Mouse (Mus musculus) lung, postnatal 25 days (tissue): ENCODE data around the gene Hoxa1.

Experiments used
- DNase-seq: peaks from one replicate; pipeline ENCODE4 v3.0.0; 2022; ENCODE audit warnings: low spot score

The Hoxa1 gene

DNA sequence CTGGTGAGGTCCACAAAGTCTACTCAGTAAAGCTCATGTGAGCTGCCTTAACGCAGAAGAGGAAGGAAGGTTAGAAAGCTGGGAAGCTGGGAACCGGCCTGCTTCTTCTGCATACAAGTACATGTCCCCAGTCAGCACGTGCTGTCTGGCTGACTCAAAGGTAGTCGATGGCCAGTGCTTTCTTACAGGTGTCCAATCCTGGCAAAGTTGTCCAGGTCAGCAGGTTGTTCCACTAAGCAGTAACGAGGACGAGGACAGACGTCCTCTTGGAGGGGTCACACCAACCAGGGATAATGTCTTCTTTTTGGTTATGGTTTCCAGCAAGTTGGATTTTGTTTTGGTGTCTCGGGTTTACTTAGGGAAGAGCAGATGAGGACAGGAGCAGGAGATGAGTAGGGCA lies 31.8 kb upstream of the Hoxa1 start:
- no peak for DNase-seq

DNA sequence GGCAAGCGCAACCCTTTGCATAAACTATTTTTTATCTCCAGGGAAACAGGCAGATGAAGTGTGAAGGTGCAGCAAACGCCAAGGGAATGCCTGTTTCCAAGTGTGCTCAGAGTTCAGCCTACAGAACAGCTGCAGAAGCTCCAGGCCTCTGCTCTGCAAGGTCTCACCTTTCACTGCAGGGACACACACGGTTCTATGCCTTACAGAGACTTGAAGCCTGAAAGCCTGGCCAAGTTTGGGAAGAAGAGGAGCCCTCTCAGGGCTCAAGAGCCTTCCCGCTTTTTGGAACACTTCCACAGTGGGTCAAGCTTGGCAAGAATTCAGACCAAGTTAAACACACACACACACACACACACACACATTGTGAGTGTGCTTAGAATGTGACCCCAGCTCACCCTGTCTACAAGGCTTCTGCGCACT lies 31.1 kb upstream of the Hoxa1 start:
- no peak for DNase-seq

DNA sequence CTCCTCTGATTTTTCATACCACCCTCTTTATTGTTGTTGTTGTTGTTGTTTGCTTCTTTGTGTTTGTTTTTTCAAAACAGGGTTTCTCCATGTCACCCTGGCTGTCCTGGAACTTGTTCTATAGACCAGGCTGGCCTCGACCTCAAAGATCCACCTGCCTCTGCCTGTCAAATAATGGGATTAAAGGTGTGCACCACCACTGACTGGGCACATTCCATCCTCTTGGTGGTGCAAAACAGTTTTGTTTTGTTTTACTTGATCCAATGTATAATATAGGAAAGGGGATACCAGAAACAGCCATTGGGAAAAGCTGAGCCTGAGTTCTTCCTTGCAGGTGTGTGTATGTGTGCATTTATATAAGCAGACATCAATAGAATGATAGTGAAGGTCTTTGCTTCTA lies 28.4 kb upstream of the Hoxa1 start:
- no peak for DNase-seq

DNA sequence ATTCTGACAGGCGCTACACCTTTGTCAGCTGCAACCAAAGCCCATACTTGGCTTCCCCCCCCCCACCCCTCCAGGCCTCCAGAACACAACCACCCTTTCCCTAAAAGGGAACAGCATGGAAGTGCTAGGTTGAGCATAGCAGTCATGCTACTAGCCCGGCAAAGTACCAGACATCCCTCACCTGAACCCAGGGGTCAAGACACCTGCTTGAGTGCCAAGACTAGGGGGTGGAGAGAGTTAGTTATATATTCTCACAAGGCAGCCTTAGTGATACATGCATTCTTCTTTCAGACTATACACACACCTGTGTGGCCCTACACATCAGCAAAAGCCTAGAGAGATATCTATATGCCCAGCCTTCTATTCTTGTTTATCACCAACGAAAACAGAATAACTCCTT lies 27.7 kb upstream of the Hoxa1 start:
- no peak for DNase-seq

DNA sequence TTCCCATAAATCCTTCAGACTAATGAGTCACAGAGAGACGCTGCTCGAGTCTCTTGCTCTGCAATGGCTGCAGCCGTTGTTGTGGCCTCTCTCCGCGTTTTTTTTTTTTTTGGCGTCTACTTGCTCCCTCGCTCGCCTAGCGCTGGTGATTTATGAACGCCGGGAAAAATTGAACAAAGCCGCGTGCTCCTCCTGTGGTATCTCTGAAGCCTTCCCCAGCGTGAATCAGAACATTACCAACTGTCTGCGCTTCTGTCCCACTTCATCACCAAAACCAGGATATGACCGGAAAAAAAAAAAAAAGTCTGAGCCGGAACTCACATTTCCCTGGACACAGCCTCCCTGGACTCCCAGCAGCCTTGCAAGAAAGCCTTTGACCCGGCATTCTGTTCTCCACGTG lies 27.1 kb upstream of the Hoxa1 start:
- no peak for DNase-seq

DNA sequence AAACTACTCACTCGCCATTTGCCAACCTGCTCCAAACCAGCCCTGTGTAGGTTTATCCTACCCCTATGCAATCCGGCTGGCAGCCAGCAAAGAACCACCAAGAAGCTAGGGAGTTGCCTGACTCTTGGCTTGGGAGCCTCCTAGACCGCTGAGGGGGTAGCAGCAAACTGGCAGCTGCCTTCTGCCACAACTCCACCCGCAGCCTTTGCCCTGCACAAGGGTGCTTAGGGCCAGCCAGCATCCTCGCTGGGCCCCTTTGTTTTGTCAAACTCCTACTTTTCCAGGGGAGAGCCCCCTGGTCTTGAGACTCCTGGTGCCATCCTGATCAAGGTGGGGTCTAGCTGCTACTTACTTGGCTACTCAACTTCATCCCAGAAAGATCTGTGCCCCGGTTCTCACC lies 26.6 kb upstream of the Hoxa1 start:
- DNase-seq: no peak

DNA sequence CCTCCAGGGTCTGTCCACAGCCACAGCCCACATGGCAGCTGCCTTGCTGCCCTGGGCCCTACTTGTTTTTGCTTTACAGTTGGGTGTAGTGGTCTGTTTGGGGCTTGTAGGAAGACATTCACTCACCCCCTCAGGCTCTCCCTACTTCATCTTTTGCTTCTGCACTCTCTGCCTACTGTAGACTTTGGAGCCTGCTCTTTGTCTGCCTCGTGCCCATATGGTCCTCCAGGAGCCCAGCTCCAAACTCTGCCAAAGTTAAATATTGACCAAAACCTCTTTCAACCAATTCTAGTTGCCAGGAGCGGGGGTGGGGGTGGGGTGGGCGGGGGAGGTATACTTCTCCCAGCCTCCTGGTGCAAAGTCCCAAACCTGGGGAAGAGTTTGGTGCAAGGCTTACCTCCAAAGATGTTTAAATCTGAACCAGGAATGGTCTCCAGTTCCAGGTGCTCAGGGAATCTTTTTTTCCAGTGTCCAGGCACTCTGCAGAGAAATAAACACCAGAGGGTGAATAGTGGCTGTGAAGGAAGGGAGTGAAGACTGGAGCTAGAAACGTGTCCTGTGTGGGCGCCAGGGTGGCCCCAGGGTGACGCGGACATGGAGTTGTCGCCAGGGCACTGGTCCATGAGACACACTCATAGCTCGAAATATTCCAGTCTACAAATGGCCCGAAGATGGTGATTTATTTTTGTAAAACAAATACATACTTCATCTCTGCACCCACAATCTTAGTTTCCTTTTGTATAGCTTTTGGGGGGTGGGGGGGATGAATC lies 25.4 kb upstream of the Hoxa1 start:
- no peak for DNase-seq

DNA sequence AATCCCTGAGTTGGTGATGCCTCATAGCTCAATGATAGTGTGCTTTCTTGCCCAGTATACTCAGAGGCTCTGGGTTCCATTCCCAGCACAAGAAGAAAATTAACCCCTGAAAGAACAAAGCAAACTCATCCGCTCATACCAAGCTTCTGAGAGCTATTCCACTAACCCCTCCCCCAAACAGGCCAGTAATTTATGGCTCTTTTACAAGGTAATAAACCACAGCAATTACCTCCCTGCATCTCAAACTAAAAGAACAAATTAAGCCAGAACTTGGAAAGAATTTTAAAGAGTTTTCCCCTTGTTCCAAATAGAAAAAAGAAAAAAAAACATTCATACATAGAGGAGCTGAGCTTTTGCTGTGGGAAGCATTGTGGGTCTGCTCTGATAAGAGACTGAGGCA lies 24.7 kb upstream of the Hoxa1 start:
- DNase-seq: no peak

DNA sequence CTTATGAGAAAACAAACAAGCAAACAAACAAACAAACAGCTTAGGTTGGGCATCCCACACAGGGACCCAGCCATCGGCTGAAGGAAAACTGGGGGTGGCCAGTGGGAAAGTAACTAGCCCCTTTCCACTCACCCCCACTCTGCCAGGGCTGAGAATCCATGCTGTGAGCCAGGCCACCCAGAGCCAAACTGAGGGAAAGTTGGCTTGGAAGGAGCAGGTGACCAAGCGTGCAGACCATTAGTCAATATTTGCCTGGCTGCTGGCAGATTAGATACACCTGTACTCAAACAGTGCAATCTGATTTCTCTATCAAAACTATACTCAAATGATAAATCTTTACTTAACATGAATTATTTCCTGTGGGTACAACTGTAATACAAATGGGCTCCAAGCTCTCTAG lies 23.9 kb upstream of the Hoxa1 start:
- DNase-seq: no peak

DNA sequence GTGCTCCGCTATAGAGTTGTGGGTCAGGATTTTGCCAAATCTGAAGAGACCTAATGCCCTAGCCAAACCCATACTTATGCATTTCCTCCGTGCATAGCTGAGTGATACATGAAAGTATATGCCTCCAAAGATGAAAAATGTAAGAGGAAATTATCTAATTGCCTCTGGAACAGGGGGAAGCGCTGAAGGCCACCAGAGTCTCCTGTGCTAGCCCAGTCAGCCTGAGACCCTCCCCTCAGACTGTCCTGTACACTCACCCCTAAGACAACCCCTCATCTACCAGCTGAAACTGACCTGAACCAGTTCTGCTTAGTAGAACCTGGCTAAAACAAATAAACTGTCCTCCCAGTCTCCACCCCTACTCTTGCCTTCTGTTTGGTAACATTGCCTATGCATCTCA lies 22.6 kb upstream of the Hoxa1 start:
- DNase-seq: no peak

DNA sequence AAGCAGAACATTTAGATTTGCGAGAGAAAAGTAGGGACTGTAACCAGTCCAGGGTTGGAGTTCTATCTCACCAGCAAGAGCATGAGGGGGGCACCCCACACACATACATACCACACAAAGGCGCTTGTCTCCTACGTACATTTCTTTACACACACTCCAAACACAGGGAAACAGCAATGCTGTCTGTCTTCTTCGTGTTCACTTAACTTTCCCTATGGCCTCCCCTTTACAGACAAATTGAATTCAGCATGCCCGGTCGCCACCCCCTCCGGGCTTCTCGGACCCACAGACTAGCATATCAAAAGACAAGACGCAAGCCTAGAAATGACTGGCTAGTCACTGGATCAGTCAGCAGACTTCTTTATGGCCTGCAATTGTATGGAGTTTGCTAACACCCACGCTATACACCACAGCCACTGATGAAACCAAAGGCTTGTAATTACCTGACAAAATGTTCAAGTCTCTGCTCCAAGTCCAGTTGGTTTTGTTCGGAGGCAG lies 22.1 kb upstream of the Hoxa1 start:
- DNase-seq: no peak

DNA sequence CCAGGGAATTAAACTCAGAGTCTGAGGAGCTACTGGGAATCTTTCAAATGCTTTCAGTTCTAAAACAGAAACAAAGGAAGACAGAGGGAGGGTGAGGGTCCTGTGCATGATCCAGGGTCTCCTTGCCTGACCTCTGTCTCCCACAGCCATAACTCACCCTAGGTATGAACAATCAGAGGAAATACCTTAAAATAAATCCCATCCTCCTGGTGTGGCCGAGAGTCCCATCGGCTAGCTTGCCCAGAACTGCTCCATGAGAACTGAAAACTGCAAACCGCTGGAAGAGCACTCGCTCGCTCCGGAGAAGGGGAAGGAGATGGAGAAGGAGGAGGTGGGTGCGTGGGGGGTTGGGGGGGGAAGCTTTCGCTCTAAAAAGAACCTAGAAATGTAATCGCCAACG lies 21.6 kb upstream of the Hoxa1 start:
- DNase-seq: no peak

DNA sequence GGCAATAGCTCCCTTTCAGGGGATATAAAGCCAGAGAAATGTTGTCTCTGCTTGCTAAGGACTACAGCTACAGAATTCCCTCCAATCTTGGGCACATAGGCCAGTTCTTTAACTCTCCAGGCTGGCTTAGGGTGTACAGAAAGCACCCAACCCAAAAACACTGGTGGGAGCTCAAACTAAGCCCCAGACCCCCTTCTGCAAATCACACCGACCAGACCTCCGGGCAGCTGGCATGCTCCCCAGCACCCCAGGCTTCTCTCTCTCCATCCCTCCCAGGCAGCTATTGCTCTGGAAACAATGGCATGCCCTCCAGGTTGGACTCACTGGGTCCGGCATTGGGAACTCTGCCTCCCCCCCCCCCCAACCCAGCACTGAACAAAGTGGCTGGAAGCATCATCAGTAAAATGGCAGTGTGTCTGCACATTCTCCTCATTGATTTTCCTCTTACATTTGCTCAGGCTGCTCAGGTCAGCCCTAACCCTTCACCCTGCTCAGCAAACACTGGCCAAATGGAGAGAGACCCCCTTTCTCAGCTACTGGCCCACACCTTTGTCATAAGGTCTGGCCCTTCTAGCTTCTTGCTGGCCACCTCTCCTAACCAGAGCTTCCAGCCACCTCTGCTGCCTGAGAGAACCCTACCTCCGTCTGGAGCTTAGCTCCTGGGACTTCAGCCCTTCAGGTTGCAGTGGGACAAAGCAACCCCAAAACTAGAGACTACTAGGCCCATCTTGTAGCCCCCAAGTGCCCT lies 21.0 kb upstream of the Hoxa1 start:
- DNase-seq: no peak

DNA sequence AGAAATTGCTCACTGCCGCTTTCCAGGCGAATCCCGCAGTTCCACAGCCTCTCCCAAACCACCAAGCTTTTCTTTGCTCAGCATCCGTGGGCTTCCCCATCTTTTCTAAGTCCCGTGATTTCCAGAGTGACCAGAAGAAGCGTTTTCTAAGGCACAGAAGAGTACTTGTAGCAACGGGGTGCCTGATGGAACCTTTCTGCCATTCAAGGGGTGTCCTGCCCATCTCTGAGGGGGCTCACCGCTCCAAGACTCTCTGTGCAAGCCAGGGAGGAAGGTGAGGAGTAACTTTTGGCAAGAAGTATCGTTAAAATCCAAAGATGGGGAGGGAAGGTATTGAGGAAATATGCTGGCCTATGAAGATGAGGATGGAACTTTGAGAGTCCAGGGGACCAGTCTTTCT lies 19.7 kb upstream of the Hoxa1 start:
- DNase-seq: no peak

DNA sequence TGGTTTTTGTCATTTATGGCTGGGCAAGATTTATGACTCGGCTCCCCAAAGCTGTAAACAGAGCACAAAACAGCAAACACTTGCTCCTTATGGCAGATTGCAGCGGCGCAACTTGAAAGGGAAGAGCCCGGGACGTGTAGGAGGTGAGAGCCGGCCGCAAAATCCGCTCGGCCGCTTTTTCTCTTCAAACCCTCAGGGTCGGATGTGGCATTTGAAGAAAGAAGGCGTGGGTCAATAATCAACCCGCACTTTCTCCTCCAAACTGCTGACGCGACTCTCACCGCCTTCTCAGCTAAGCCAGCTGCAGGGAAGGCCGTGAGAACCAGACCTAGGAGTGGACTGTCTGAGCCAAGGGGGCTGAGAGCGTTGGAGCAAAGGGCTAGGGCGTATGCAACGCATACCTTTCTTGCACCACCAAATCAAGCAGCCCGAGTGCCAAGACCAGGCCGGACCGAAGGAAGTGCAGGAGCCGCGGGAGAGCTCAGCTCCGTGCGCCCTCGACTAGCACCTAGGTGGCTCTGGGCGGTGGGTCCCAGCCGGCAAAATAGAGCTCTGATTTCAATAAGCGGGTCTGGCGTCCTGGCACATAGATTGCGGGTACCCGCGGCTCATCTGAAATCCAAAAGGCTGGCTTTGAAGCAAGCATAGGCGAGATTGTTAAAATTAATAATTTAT lies 19.1 kb upstream of the Hoxa1 start, which contains the start of gene 5730596B20Rik:
Gene 5730596B20Rik (plus strand): TSS at position 438 of the 675 bp plus-strand sequence.
- DNase-seq: no peak

DNA sequence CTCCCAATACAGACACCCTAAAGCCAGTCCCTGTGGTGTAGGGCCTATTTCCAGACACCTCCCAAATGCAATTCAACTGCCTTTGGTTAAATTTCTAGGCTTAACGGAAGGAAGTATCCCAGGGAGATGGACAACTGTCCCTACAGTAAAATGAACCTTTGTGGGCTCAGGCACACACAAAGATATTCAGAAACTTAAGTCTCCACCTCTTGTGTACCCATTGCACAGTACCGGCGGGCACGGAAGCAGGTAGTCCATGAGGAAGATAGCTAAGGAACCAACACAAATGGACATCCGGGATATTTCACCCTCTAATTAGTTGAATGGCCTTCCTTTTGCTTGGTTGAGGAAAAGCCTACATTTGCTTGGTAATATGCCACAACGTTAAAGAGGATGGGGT lies 18.3 kb upstream of the Hoxa1 start:
- DNase-seq: no peak

DNA sequence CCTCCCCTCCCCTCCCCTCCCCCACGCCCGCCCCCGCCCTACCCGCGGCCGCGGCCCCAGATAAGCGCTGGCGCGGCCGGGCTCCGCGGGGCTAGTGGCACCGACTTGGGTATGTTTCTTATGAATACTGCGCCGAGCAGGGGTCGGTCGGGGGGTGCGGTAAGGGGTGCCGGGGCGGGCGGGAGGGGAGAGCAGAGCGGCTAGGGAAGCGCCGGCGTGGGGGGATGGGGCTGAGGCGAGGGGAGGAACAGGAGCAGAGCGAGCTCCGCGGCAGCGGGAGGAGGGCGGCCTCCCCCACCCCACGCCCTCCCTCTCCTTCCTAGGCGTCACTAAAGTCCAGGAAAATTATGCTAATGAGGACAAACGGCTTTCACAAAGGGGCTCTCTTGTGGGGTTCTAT lies 17.7 kb upstream of the Hoxa1 start:
- no peak for DNase-seq

DNA sequence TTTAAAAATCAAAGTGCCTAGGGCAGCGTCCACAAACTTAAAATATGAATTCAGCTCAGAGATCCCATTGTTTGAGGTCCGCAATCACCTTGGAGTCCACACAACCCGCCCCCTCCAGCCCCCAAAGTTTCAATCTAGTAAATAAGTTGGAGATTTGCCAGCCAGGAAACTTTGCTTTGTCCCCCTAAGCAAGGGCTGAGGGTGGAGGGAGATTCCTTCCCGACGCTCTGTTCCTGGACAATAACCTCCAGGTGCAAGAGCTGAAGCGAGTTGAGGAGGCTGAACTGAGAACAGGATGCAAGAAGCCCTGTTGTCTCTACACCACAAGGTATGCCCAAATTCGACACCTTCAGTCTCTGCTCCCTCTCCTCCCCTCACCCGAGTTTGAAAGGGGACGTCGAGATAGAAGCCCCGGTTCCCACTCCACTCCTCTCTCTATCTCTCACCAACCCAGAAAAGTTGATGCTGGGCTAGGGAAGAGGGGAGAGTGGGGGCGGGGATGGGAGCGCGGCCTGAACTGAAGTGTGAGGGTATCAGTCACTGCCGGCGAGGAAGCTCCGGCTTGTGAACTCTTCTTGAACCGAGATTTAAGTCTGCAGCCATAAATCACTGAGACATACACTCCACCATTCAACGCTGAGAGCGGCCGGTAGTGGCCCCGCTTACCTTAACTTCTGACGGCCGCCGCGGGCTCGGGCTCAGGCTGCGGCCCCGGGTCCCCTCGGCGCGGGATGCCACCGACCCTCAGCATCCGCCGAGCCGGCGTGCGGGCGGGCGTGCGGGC lies 17.0 kb upstream of the Hoxa1 start:
- no peak for DNase-seq

DNA sequence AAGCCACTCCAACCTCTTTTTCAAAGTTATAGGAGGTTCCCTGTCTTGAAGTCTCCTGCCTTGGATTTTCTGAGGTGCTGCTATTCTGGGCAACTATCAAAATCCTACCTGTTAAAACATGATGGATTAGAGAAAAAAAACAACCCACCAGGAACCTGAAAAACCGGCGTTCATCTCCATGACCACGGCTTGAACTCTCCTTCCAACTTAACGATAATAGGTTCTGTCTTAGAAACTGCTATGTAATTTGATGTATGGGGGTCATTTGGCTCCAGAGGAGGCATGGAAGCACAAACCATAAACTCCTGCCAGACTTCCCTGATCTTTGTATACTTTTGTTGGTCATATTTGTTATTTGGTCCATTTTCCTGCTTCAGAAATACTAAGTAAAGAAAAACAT lies 15.5 kb upstream of the Hoxa1 start:
- no peak for DNase-seq

DNA sequence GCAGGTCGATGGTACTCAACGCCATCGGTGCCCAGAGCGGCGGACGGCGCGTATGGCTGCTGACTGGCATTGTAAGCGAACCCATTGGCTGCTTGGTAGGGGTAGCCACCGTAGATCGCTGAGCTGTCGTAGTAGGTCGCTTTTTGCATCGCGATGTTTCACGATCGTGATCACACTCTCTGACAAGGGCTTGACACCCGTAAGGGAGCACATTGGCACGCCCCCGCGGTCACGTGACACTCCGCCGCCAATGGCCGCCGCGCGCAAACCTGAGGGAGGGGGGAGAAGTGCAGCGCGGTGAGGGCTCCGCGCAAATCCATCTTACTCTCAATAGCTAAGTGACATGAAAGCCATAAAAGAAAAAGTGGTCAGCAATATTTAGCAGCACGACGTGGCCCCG lies 14.4 kb upstream of the Hoxa1 start:
- peak; percentile 92 for DNase-seq

DNA sequence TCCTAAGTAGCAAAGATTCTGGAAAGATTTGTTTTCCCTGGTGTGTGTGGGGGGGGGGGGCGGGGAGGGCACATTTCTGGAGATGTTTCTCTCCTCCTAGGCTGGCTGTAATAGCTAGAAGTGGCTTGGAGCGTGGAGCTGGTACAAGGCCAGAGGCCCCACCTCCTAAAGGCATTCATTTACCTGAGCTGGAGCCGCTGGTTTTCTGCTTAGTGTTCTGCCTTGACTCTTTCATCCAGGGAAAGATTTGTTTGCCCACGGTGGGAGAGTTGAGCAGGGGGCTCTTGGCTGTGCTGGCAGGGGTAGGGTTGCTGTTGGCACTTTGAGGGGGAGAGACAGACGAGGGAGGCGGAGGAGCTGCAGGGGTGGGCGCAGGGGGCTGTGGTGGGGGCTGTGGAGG lies 13.8 kb upstream of the Hoxa1 start:
- DNase-seq: no peak

DNA sequence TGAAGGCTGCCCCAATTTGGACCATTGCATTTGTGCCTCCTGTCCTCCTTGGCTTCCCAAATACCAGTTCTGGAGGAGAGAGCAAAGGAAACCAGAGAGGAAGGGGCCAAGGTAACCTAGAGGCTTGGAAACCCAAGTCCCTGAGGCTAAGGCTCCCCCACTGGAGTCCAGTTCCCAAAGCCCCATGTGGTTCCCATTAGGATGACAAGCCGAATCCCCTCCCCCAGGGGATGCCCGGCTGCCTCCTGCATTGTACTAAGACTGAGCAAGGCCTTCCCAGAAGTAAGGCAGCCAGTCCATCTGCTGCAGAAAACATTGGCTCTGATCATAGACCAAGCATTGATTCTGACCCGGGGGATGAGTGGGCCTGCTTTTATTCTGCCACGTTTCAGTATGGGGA lies 13.2 kb upstream of the Hoxa1 start:
- DNase-seq: no peak
